Mouse (Mus musculus): ENCODE data around the gene Pcdh18.

- TF ChIP-seq GATA1 (IDR thresholded peaks at IDR 0.05; ENCODE audit: borderline replicate concordance, low read length) (no peak), FLI1 (IDR thresholded peaks at IDR 0.05; ENCODE audit: low read length) (no peak)
These were observed 30.6 kb upstream of the Pcdh18 start for GRCm38 (mm10) chr3:49787719-49788118.

Measured in megakaryocyte, embryonic 14.5 days (primary cell).